Mouse (Mus musculus) heart, postnatal 0 days (tissue): Measurements from ENCODE around the gene Ccl22. TPM values are rescaled to one million over a fixed set of nuclear protein-coding genes. Genes with fewer than 3 reads are reported as not detected.
A peak's percentile ranks its signal among the peaks of the same experiment; 100 is the strongest.

ENCODE experiments used
- ATAC-seq: fragments of 200-750 bp; cut with Nextera tagmentation; 2 replicates; pipeline ENCODE4 v1.8.0; 2017; ENCODE audit warnings: low read depth, moderate number of reproducible peaks, moderate library complexity; ENCODE audit not compliant: insufficient read depth
- DNase-seq: peaks from one replicate; pipeline ENCODE4 v3.0.0-alpha.2; 2016; ENCODE audit warnings: low spot score
- H3K27ac ChIP-seq: fragments of 300-500 bp; sonication (generic); 2 replicates; pipeline ENCODE4 v1.5.1; 2014; ENCODE audit warnings: low read depth, mild to moderate bottlenecking
- H3K27me3 ChIP-seq: fragments of 300-500 bp; sonication (generic); 2 replicates; pipeline ENCODE4 v1.6.1; 2014; ENCODE audit warnings: low read length, mixed read lengths; ENCODE audit not compliant: control insufficient read depth, insufficient read depth
- H3K36me3 ChIP-seq: fragments of 300-500 bp; sonication (generic); replicated peaks from 2 replicates; pipeline ENCODE4 v1.6.1; 2014; ENCODE audit warnings: low read length, mixed read lengths; ENCODE audit not compliant: control insufficient read depth, insufficient read depth
- H3K4me1 ChIP-seq: fragments of 300-500 bp; sonication (generic); 2 replicates; pipeline ENCODE4 v1.6.1; 2014; ENCODE audit warnings: antibody characterized with exemption; ENCODE audit not compliant: control insufficient read depth, insufficient read depth
- H3K4me2 ChIP-seq: fragments of 300-500 bp; sonication (generic); 2 replicates; pipeline ENCODE4 v1.6.1; 2014; ENCODE audit warnings: low read depth, mild to moderate bottlenecking, low read length, moderate library complexity
- H3K4me3 ChIP-seq: fragments of 300-500 bp; sonication (generic); 2 replicates; pipeline ENCODE4 v1.5.1; 2014; ENCODE audit warnings: low read depth, low read length
- H3K9ac ChIP-seq: fragments of 300-500 bp; sonication (generic); replicated peaks from 2 replicates; pipeline ENCODE4 v1.6.1; 2014; ENCODE audit warnings: low read depth, low read length, mixed read lengths
- H3K9me3 ChIP-seq: fragments of 300-500 bp; sonication (generic); replicated peaks from 2 replicates; pipeline ENCODE4 v1.6.1; 2016; ENCODE audit warnings: low read length; ENCODE audit not compliant: control insufficient read depth
- CTCF ChIP-seq: IDR thresholded peaks from 2 replicates; pipeline ENCODE4 v1.5.1; 2016; ENCODE audit warnings: antibody characterized with exemption, control low read depth, low read depth
- EP300 ChIP-seq: IDR thresholded peaks from 2 replicates; pipeline ENCODE4 v1.6.1; 2016; ENCODE audit warnings: antibody characterized with exemption, low read depth
- WGBS: fragments of 180-500 bp; shearing (Covaris S2); extraction: QIAGEN DNeasy Blood & Tissue Kit; methylation state at CpG from one replicate; pipeline ENCODE4 v1.1.7; 2014; 5-methylcytosine and 5-hydroxymethylcytosine counted together
- polyA plus RNA-seq: library from polyadenylated mRNA; unstranded; fragments of >200 nt; fragmentation: Nextera tagmentation; extraction: Ambion mirVana; gene quantifications from 2 replicates; pipeline ENCODE4 v1.2.1, GENCODE M21; 2015
- total RNA-seq: library from RNA; depleted of rRNA; stranded (reverse); fragments of >200 nt; gene quantifications from 2 replicates; pipeline ENCODE4 v1.2.3, GENCODE M21; 2014; ENCODE audit warnings: low replicate concordance

Ccl22 gene
- total and polyA plus RNA-seq, 2 experiments from 2014 or later = not detected

DNA sequence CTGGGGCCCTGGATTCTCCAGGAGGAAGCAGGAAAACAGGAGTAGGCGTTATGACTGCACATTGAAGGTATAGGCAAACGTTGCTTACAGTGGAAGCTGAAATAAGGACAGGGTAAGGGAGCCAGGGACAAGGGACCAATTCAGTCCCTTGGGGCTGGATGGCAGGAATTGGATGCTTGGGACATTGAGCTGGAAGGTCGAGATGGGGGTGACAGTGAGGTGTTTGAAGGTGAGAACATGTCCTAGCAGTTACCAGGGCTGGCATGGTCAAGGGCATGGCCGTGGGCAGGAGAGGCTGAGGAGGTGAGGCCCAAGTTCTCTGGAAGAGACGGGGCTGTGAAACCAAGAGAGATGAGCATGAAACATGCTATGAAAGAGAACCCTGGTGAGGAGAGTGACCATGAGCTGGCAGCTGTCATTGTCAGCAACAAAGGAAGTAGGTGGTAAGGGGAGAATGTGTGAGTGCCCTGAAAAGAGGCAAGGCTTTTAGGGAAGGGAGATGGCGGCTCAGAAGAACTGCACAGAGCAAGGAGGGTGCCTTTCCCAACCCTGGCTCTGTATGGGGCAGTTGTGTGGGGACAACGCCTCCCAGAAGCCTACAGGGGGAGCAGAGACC, 10.5 kb upstream of the Ccl22 start:
- ATAC-seq = no peak
- H3K4me3 ChIP-seq = no peak overlapping the region
- WGBS = 72% methylated on average over 7 of the region's 7 CpGs
- no peak overlapping the region for H3K4me2 ChIP-seq
- H3K9ac ChIP-seq = no peak overlapping the region
- no peaks in the 10 kb centered on the region for H3K27me3 ChIP-seq
- no peak for DNase-seq
- H3K36me3 ChIP-seq = no peaks in the 10 kb centered on the region
- TF ChIP-seq CTCF (no peak), EP300 (no peak)
- H3K9me3 ChIP-seq = no peaks in the 10 kb centered on the region
- H3K4me1 ChIP-seq = no peaks in the 10 kb centered on the region; the same call in 1 of the 2 replicates
- no peak overlapping the region for H3K27ac ChIP-seq

DNA sequence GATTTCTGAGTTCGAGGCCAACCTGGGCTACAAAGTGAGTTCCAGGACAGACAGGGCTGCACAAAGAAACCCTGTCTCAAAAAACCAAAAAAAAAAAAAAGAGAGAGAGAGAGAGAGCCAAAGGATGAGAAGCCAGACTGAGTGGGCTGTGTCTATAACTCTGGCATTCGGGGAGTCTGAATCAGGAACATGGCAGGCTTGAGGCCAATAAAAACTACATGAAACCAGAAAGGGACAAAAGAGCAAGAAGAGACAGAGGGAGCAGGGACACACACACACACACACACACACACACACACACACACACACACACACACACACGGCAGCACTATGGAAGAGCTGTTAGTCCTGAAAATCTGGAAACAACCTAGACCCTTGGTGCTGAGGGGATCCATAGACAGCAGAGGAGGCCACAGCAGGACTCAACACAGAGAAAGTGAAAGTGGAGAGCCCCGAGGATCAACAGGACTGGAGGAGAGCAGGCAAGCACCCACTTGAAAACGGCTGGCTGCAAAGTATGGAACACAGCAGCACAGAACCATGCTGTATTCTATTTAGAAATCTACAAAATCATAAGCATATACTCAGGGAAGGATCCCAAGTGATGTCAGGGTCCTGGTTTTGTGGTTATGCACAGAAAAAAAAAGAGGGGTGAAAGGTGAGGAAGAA, 9.8 kb upstream of the Ccl22 start:
- no peaks in the 10 kb centered on the region; the same call in 1 of the 2 replicates for H3K9me3 ChIP-seq
- H3K4me2 ChIP-seq = peak overlapping the region; percentile 27; the same call in 1 of the 2 replicates
- no peaks in the 10 kb centered on the region; the same call in 1 of the 2 replicates for H3K4me1 ChIP-seq
- WGBS = 47% methylated on average over 5 of the region's 5 CpGs
- no peak overlapping the region for H3K9ac ChIP-seq
- DNase-seq = peak; percentile 22
- no peaks in the 10 kb centered on the region for H3K27me3 ChIP-seq
- no peaks in the 10 kb centered on the region for H3K36me3 ChIP-seq
- 0 out of 2 replicates have a peak overlapping the region, but pooled peaks have one; percentile 20 for H3K27ac ChIP-seq
- H3K4me3 ChIP-seq = no peak overlapping the region
- ATAC-seq = no peak
- TF ChIP-seq EP300 (no peak), CTCF (no peak)

DNA sequence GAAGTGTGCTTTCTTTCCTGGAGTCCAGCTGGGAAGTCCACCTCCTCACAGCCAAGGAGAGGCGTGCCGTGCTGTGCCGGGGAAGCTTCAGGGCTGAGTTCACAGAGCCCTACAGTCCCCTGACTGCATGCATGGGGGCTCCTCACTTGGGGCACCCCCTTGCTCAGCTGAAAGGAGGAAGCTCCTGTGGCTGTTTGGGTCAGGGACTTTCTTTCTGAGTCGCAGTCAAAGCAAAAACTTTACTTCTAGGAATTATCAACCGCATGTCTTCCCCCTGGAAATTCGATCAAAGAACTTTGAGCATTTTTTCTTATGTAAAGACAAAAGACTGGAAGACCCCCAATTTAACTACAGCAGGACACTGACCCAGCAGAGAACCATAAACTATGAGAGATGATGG, 5.6 kb upstream of the Ccl22 start:
- Histone ChIP-seq H3K27ac (no peak overlapping the region), H3K36me3 (no peaks in the 10 kb centered on the region), H3K9ac (no peak overlapping the region), H3K4me3 (no peak overlapping the region), H3K27me3 (no peaks in the 10 kb centered on the region), H3K9me3 (no peaks in the 10 kb centered on the region; the same call in 1 of the 2 replicates), H3K4me2 (no peak overlapping the region), H3K4me1 (no peaks in the 10 kb centered on the region)
- 77% methylated on average over 6 of the region's 6 CpGs for WGBS
- TF ChIP-seq EP300 (no peak), CTCF (no peak)
- no peak for ATAC-seq
- no peak for DNase-seq

DNA sequence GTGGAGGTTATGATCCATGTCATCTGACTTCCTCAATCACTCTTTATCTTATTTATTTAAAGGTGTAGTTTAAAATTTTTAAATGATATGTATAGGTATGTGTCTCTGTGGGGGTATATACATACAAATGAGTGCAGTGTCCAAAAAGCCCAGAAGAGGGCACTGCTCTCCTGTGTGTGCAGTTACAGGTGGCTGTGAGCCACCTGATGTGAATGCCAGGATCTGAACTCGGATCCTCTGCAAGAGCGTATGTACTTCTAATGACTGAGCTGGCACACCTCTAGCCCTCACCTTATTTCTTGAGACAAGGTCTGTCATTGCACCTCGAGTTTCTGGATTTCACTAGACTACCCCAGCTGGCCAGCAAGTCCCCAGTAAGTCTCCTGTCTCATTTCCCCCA, 4.8 kb upstream of the Ccl22 start:
- Histone ChIP-seq H3K9ac (no peak overlapping the region), H3K27me3 (no peaks in the 10 kb centered on the region), H3K4me1 (no peaks in the 10 kb centered on the region), H3K9me3 (no peaks in the 10 kb centered on the region; the same call in 1 of the 2 replicates), H3K4me3 (no peak overlapping the region), H3K27ac (no peak overlapping the region), H3K36me3 (no peaks in the 10 kb centered on the region), H3K4me2 (no peak overlapping the region)
- no peak for DNase-seq
- WGBS = 80% methylated on average over 3 of the region's 3 CpGs
- TF ChIP-seq CTCF = no peak
- TF ChIP-seq EP300 = no peak
- no peak for ATAC-seq

DNA sequence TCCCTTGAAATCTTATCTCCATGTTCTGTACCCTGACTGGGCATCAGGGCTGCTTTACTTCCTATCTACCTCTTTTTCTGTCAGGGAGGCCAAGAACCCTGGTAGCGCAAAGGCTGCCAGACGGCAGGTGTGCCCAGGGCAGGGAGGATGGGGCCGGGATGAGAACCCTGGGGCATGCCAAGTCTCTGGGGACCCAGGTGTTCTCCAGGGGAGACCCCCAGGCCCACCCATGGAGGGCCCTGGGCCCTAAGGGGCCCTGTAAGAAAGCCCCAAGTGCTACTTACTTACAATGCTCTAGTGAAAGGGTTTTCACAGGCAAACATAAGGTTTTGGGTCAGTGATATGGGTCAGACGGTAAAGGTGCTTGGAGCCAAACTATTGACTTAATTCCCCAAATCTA, 3.7 kb upstream of the Ccl22 start:
- Histone ChIP-seq H3K4me2 (no peak overlapping the region), H3K4me1 (no peaks in the 10 kb centered on the region), H3K27ac (no peak overlapping the region), H3K9me3 (no peaks in the 10 kb centered on the region; the same call in 1 of the 2 replicates), H3K4me3 (no peak overlapping the region), H3K27me3 (no peaks in the 10 kb centered on the region), H3K9ac (no peak overlapping the region), H3K36me3 (no peaks in the 10 kb centered on the region)
- ATAC-seq = no peak
- TF ChIP-seq CTCF = no peak
- no peak for TF ChIP-seq EP300
- 72% methylated on average over 4 of the region's 4 CpGs for WGBS
- no peak for DNase-seq

DNA sequence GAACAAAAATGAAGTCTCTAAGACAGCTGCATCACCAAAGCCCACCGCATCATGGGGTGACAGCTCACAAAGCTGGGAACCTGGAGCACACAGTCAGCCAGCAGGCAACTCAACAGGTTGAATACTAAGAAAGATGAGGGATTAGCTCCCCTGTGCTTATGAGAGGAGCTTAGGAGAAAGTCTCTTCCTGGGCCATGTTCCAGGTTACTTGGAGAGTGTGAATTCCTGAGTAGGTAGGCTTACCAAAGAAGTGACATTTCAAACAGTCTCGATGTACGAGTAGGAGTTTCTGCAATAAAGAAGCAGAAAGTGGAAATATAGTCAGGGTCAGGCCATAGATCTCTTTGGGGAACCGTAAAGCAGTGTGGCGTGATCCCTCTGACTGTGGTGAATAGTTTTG, 906 bp upstream of the Ccl22 start:
- Histone ChIP-seq H3K4me2 (no peak overlapping the region), H3K9ac (no peak overlapping the region), H3K27ac (no peak overlapping the region), H3K4me3 (no peak overlapping the region), H3K27me3 (no peaks in the 10 kb centered on the region), H3K9me3 (no peaks in the 10 kb centered on the region; the same call in 1 of the 2 replicates), H3K36me3 (no peaks in the 10 kb centered on the region), H3K4me1 (no peaks in the 10 kb centered on the region)
- 80% methylated on average over 5 of the region's 5 CpGs for WGBS
- no peak for ATAC-seq
- TF ChIP-seq EP300 (no peak), CTCF (no peak)
- DNase-seq = no peak
